Mouse (Mus musculus): ENCODE data around the gene Tmem132d. TPM values are rescaled to one million over a fixed set of nuclear protein-coding genes. Genes with fewer than 3 reads are reported as not detected.
"Not testable (repeated sequence)": the region's sequence is repeated elsewhere in the genome, so short reads cannot be mapped to it uniquely, and the experiment has no call there.

The Tmem132d gene
- polyA plus RNA-seq, 1 experiment from 2014 or later: 2.9 TPM

GRCm38 (mm10) chr5:127965700-127966099, 467.2 kb downstream of the Tmem132d start:
- Histone ChIP-seq H3K4me2 (ENCODE audit: low read depth, low read length) (no peak overlapping the region), H3K9ac (replicated peaks; ENCODE audit: low read depth, low read length) (no peak overlapping the region), H3K9me3 (ENCODE audit: control insufficient read depth, low read length) (no peaks in the 10 kb centered on the region), H3K4me3 (ENCODE audit: low read depth, low read length) (no peak overlapping the region), H3K4me1 (ENCODE audit: control insufficient read depth, insufficient read depth, low read length) (no peaks in the 10 kb centered on the region), H3K27me3 (ENCODE audit: control insufficient read depth, insufficient read depth, low read length) (no peaks in the 10 kb centered on the region), H3K36me3 (ENCODE audit: control insufficient read depth, insufficient read depth, low read length) (no peaks in the 10 kb centered on the region), H3K27ac (ENCODE audit: low read depth, low read length) (no peak overlapping the region)
- WGBS: 88% methylated on average over 3 of the region's 3 CpGs
- ATAC-seq (ENCODE audit: low read depth): no peak

GRCm38 (mm10) chr5:127962656-127963055, 470.2 kb downstream of the Tmem132d start:
- Histone ChIP-seq H3K27ac (ENCODE audit: low read depth, low read length) (no peak overlapping the region), H3K9me3 (ENCODE audit: control insufficient read depth, low read length) (no peaks in the 10 kb centered on the region), H3K4me3 (ENCODE audit: low read depth, low read length) (no peak overlapping the region), H3K4me1 (ENCODE audit: control insufficient read depth, insufficient read depth, low read length) (no peaks in the 10 kb centered on the region), H3K9ac (replicated peaks; ENCODE audit: low read depth, low read length) (no peak overlapping the region), H3K4me2 (ENCODE audit: low read depth, low read length) (no peak overlapping the region), H3K27me3 (ENCODE audit: control insufficient read depth, insufficient read depth, low read length) (no peaks in the 10 kb centered on the region), H3K36me3 (ENCODE audit: control insufficient read depth, insufficient read depth, low read length) (no peaks in the 10 kb centered on the region)
- ATAC-seq (ENCODE audit: low read depth): no peak
- WGBS: 91% methylated on average over 4 of the region's 4 CpGs

GRCm38 (mm10) chr5:127956511-127957097, 476.3 kb downstream of the Tmem132d start:
- no peak for ATAC-seq (ENCODE audit: low read depth)

GRCm38 (mm10) chr5:127954231-127954790, 478.6 kb downstream of the Tmem132d start:
- Histone ChIP-seq H3K27me3 (ENCODE audit: control insufficient read depth, insufficient read depth, low read length) (no peaks in the 10 kb centered on the region), H3K4me1 (ENCODE audit: control insufficient read depth, insufficient read depth, low read length) (no peaks in the 10 kb centered on the region), H3K9me3 (ENCODE audit: control insufficient read depth, low read length) (no peaks in the 10 kb centered on the region), H3K36me3 (ENCODE audit: control insufficient read depth, insufficient read depth, low read length) (no peaks in the 10 kb centered on the region), H3K4me2 (ENCODE audit: low read depth, low read length) (no peak overlapping the region), H3K4me3 (ENCODE audit: low read depth, low read length) (no peak overlapping the region), H3K9ac (replicated peaks; ENCODE audit: low read depth, low read length) (no peak overlapping the region), H3K27ac (ENCODE audit: low read depth, low read length) (no peak overlapping the region)
- WGBS: 76% methylated on average over 16 of the region's 16 CpGs
- no peak for ATAC-seq (ENCODE audit: low read depth)

More at GRCm38 (mm10) chr5:127956511-127957097, 476.3 kb downstream of the Tmem132d start:
- Histone ChIP-seq H3K27ac (ENCODE audit: low read depth, low read length) (no peak overlapping the region), H3K9me3 (ENCODE audit: control insufficient read depth, low read length) (no peaks in the 10 kb centered on the region), H3K36me3 (ENCODE audit: control insufficient read depth, insufficient read depth, low read length) (no peaks in the 10 kb centered on the region), H3K4me2 (ENCODE audit: low read depth, low read length) (no peak overlapping the region), H3K9ac (replicated peaks; ENCODE audit: low read depth, low read length) (no peak overlapping the region), H3K4me1 (ENCODE audit: control insufficient read depth, insufficient read depth, low read length) (no peaks in the 10 kb centered on the region), H3K27me3 (ENCODE audit: control insufficient read depth, insufficient read depth, low read length) (no peaks in the 10 kb centered on the region), H3K4me3 (ENCODE audit: low read depth, low read length) (no peak overlapping the region)
- 71% methylated on average over 17 of the region's 17 CpGs for WGBS

- H3K27me3 ChIP-seq (ENCODE audit: control insufficient read depth, insufficient read depth, low read length): no peaks in the 10 kb centered on the region
- no peak for ATAC-seq (ENCODE audit: low read depth)
- no peak overlapping the region for H3K4me2 ChIP-seq (ENCODE audit: low read depth, low read length)
- 84% methylated on average over 6 of the region's 6 CpGs for WGBS
- no peaks in the 10 kb centered on the region for H3K4me1 ChIP-seq (ENCODE audit: control insufficient read depth, insufficient read depth, low read length)
- no peak overlapping the region for H3K4me3 ChIP-seq (ENCODE audit: low read depth, low read length)
- no peak overlapping the region for H3K9ac ChIP-seq (replicated peaks; ENCODE audit: low read depth, low read length)
- H3K9me3 ChIP-seq (ENCODE audit: control insufficient read depth, low read length): no peaks in the 10 kb centered on the region
- H3K36me3 ChIP-seq (ENCODE audit: control insufficient read depth, insufficient read depth, low read length): no peaks in the 10 kb centered on the region
- no peak overlapping the region for H3K27ac ChIP-seq (ENCODE audit: low read depth, low read length)
Observed at GRCm38 (mm10) chr5:127952800-127953199, 480.1 kb downstream of the Tmem132d start.

- no peak overlapping the region for H3K27ac ChIP-seq (ENCODE audit: low read depth, low read length)
- no peaks in the 10 kb centered on the region for H3K9me3 ChIP-seq (ENCODE audit: control insufficient read depth, low read length)
- no peak overlapping the region for H3K4me2 ChIP-seq (ENCODE audit: low read depth, low read length)
- H3K9ac ChIP-seq (replicated peaks; ENCODE audit: low read depth, low read length): no peak overlapping the region
- no peaks in the 10 kb centered on the region for H3K27me3 ChIP-seq (ENCODE audit: control insufficient read depth, insufficient read depth, low read length)
- no peak overlapping the region for H3K4me3 ChIP-seq (ENCODE audit: low read depth, low read length)
- H3K4me1 ChIP-seq (ENCODE audit: control insufficient read depth, insufficient read depth, low read length): no peaks in the 10 kb centered on the region
- 74% methylated on average over 4 of the region's 4 CpGs for WGBS
- H3K36me3 ChIP-seq (ENCODE audit: control insufficient read depth, insufficient read depth, low read length): no peaks in the 10 kb centered on the region
- ATAC-seq (ENCODE audit: low read depth): no peak
Observed at GRCm38 (mm10) chr5:127950574-127950973, 482.3 kb downstream of the Tmem132d start.

- Histone ChIP-seq H3K27ac (ENCODE audit: low read depth, low read length) (no peak overlapping the region), H3K4me3 (ENCODE audit: low read depth, low read length) (no peak overlapping the region), H3K4me1 (ENCODE audit: control insufficient read depth, insufficient read depth, low read length) (no peaks in the 10 kb centered on the region), H3K9me3 (ENCODE audit: control insufficient read depth, low read length) (no peaks in the 10 kb centered on the region), H3K27me3 (ENCODE audit: control insufficient read depth, insufficient read depth, low read length) (no peaks in the 10 kb centered on the region), H3K4me2 (ENCODE audit: low read depth, low read length) (no peak overlapping the region), H3K36me3 (ENCODE audit: control insufficient read depth, insufficient read depth, low read length) (no peaks in the 10 kb centered on the region), H3K9ac (replicated peaks; ENCODE audit: low read depth, low read length) (no peak overlapping the region)
- 28% methylated on average over 8 of the region's 8 CpGs for WGBS
- ATAC-seq (ENCODE audit: low read depth): no peak
Observed at GRCm38 (mm10) chr5:127947275-127947674, 485.6 kb downstream of the Tmem132d start.

- not testable (repeated sequence) for H3K4me3 ChIP-seq (ENCODE audit: low read depth, low read length); H3K9ac ChIP-seq (replicated peaks; ENCODE audit: low read depth, low read length); H3K9me3 ChIP-seq (ENCODE audit: control insufficient read depth, low read length); H3K4me2 ChIP-seq (ENCODE audit: low read depth, low read length); H3K27ac ChIP-seq (ENCODE audit: low read depth, low read length); H3K4me1 ChIP-seq (ENCODE audit: control insufficient read depth, insufficient read depth, low read length); H3K27me3 ChIP-seq (ENCODE audit: control insufficient read depth, insufficient read depth, low read length); ATAC-seq (ENCODE audit: low read depth); H3K36me3 ChIP-seq (ENCODE audit: control insufficient read depth, insufficient read depth, low read length)
- 86% methylated on average over 3 of the region's 3 CpGs for whole genome bisulfite sequencing
Observed at GRCm38 (mm10) chr5:127942171-127942570, 490.7 kb downstream of the Tmem132d start.

GRCm38 (mm10) chr5:127937914-127938313, 495.0 kb downstream of the Tmem132d start:
- Histone ChIP-seq H3K36me3 (ENCODE audit: control insufficient read depth, insufficient read depth, low read length) (no peaks in the 10 kb centered on the region), H3K4me2 (ENCODE audit: low read depth, low read length) (no peak overlapping the region), H3K4me1 (ENCODE audit: control insufficient read depth, insufficient read depth, low read length) (no peaks in the 10 kb centered on the region), H3K9ac (replicated peaks; ENCODE audit: low read depth, low read length) (no peak overlapping the region), H3K27me3 (ENCODE audit: control insufficient read depth, insufficient read depth, low read length) (no peaks in the 10 kb centered on the region), H3K4me3 (ENCODE audit: low read depth, low read length) (no peak overlapping the region), H3K9me3 (ENCODE audit: control insufficient read depth, low read length) (no peaks in the 10 kb centered on the region), H3K27ac (ENCODE audit: low read depth, low read length) (no peak overlapping the region)
- ATAC-seq (ENCODE audit: low read depth): no peak
- 84% methylated on average over 3 of the region's 3 CpGs for WGBS

All from neural tube, embryonic 14.5 days (tissue).